Mouse (Mus musculus): ENCODE data around the gene Hectd1. TPM values are rescaled to one million over a fixed set of nuclear protein-coding genes. Genes with fewer than 3 reads are reported as not detected.
A peak's percentile ranks its signal among the peaks of the same experiment; 100 is the strongest.

Hectd1 gene
- polyA plus RNA-seq, 1 experiment from 2014 or later, result 38.9 TPM

DNA sequence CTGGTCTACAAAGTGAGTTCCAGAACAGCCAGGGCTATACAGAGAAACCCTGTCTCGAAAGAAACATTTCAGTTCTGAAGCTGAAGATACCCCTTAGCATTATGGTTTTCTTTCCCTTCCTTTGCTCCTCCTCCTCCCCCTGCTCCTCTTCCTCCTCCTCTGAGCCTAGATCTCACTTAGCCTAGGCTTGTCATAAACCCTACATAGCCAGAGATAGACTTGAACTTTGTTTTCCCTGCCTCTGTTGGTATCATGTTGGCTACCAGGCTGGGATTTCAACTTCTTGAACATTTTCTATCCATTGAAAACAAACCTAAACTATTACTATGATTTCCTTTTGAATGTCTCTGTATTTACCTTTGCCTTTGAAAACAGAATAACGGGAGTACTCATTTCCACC lies 26.5 kb upstream of the Hectd1 start:
- 94% methylated on average over 2 of the region's 2 CpGs for WGBS
- H3K9me3 ChIP-seq, result no peaks in the 10 kb centered on the region
- no peak for ATAC-seq (ENCODE audit: insufficient number of reproducible peaks, low FRiP score, low TSS enrichment, low read depth)
- H3K4me3 ChIP-seq, result no peak overlapping the region
- H3K36me3 ChIP-seq, result no peaks in the 10 kb centered on the region
- H3K4me1 ChIP-seq, result no peaks in the 10 kb centered on the region
- no peak overlapping the region for H3K4me2 ChIP-seq
- H3K9ac ChIP-seq, result no peak overlapping the region
- no peak overlapping the region for H3K27ac ChIP-seq
- H3K27me3 ChIP-seq, result no peaks in the 10 kb centered on the region

DNA sequence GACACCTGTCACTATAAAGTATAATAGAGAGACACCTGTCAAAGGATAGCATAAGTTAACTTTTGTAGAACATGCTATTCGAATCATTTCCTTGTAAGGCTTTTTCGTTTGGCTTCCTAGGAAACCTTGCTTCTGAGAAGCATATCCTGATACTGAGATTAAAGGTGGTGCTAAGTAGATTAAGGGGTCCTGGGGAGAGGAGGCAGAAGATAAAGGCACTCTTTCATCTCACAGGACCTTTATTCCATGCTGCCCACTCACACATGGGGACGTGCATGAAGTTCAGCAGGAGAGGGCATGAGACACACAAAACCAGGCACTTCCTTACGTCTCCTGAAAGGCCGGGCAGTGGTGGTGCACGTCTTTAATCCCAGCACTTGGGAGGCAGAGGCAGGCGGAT lies 26.1 kb upstream of the Hectd1 start:
- Histone ChIP-seq H3K4me3 (no peak overlapping the region), H3K9me3 (no peaks in the 10 kb centered on the region), H3K27ac (no peak overlapping the region), H3K27me3 (no peaks in the 10 kb centered on the region), H3K9ac (no peak overlapping the region), H3K4me2 (no peak overlapping the region), H3K4me1 (no peaks in the 10 kb centered on the region), H3K36me3 (no peaks in the 10 kb centered on the region)
- WGBS, result 80% methylated on average over 7 of the region's 7 CpGs
- ATAC-seq (ENCODE audit: insufficient number of reproducible peaks, low FRiP score, low TSS enrichment, low read depth), result no peak

DNA sequence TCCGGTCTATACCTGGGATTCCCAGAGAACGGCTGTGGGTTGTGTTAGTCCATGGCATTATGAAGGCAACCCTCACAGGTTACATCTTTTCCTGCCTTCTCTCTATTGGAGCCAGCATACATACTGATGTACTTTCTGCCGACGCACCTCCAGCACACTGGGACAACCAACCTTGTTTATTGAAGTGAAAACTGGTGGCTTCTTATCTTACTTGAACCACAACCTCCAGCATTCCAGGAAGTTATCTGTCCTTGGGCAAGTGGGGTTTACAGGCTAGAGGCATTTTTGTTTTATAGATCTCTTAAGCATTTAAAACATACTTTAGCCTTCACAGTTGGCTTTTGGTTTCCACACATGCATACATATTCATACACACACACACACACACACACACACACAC lies 22.3 kb upstream of the Hectd1 start:
- no peaks in the 10 kb centered on the region for H3K9me3 ChIP-seq
- no peaks in the 10 kb centered on the region for H3K36me3 ChIP-seq
- no peak overlapping the region for H3K27ac ChIP-seq
- no peak overlapping the region for H3K9ac ChIP-seq
- no peak for ATAC-seq (ENCODE audit: insufficient number of reproducible peaks, low FRiP score, low TSS enrichment, low read depth)
- H3K4me1 ChIP-seq, result no peaks in the 10 kb centered on the region
- WGBS, result 83% methylated on average over 4 of the region's 4 CpGs
- H3K27me3 ChIP-seq, result no peaks in the 10 kb centered on the region
- no peak overlapping the region for H3K4me2 ChIP-seq
- H3K4me3 ChIP-seq, result no peak overlapping the region

DNA sequence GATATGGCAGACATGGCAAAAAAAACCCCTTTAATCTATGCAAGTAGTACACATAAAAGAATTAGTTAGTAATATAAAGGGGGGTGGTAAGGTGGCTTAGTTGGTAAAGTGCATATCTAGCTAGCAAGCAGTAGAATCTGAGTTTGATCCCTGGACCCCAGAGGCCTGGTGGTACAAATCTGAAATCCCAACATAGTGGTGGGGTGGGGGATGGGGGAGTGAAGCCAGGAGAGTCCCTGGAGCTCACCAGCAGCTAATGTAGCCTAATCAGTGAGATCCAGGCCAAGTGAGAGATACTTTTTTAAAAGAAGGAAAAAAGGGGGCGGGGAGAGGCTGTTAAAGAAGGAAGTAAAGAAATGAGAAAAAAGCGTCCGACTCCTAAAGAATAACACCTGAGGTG lies 21.8 kb upstream of the Hectd1 start:
- 90% methylated on average over 3 of the region's 3 CpGs for WGBS
- H3K27me3 ChIP-seq, result no peaks in the 10 kb centered on the region
- no peak overlapping the region for H3K9ac ChIP-seq
- H3K27ac ChIP-seq, result no peak overlapping the region
- no peaks in the 10 kb centered on the region for H3K36me3 ChIP-seq
- no peaks in the 10 kb centered on the region for H3K4me1 ChIP-seq
- no peaks in the 10 kb centered on the region for H3K9me3 ChIP-seq
- H3K4me3 ChIP-seq, result no peak overlapping the region
- H3K4me2 ChIP-seq, result no peak overlapping the region
- no peak for ATAC-seq (ENCODE audit: insufficient number of reproducible peaks, low FRiP score, low TSS enrichment, low read depth)

DNA sequence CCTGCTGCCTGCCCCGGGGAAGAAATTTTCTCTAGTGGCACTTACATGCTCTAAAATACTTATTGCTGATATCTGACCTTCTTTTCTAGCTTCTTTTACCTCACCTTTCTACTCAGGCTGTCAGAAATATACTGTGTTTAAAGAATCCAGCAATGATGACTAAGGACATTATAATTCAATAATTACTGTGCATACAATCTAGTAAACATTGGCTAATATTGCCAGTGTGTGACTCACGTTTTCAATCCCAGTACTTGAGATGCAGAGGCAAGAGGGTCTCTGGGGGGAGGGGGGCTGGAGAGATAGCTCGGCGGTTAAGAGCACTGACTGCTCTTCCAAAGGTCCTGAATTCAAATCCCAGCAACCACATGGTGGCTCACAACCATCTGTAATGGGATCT lies 21.0 kb upstream of the Hectd1 start:
- H3K4me1 ChIP-seq, result no peaks in the 10 kb centered on the region
- H3K9me3 ChIP-seq, result no peaks in the 10 kb centered on the region
- no peak overlapping the region for H3K4me3 ChIP-seq
- no peak overlapping the region for H3K27ac ChIP-seq
- no peak overlapping the region for H3K9ac ChIP-seq
- 90% methylated on average over 4 of the region's 4 CpGs for WGBS
- no peak overlapping the region for H3K4me2 ChIP-seq
- ATAC-seq (ENCODE audit: insufficient number of reproducible peaks, low FRiP score, low TSS enrichment, low read depth), result no peak
- H3K36me3 ChIP-seq, result no peaks in the 10 kb centered on the region
- no peaks in the 10 kb centered on the region for H3K27me3 ChIP-seq

DNA sequence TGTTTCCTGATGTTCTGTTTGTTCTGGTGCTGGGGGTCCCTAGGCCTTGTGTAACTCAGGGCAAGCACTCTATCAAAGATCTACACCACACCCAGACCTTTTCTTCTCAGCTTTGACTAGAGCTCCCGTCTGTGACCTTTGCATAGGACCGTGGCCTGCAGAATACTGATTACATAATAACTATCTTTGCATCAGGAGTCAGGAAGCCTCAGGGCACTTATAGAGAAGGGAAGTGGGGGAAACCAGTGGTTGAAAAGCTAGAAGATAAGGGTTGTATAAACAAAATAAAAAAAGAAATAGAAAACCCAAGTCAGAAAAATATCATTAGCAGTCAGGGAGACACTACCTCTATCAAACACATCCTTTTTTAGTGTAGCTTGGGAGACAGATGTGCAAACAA lies 20.6 kb upstream of the Hectd1 start:
- Histone ChIP-seq H3K9me3 (no peaks in the 10 kb centered on the region), H3K27me3 (no peaks in the 10 kb centered on the region), H3K4me1 (no peaks in the 10 kb centered on the region), H3K27ac (no peak overlapping the region), H3K4me2 (no peak overlapping the region), H3K9ac (no peak overlapping the region), H3K4me3 (no peak overlapping the region), H3K36me3 (no peaks in the 10 kb centered on the region)
- WGBS, result 78% methylated on average over 2 of the region's 2 CpGs
- no peak for ATAC-seq (ENCODE audit: insufficient number of reproducible peaks, low FRiP score, low TSS enrichment, low read depth)

DNA sequence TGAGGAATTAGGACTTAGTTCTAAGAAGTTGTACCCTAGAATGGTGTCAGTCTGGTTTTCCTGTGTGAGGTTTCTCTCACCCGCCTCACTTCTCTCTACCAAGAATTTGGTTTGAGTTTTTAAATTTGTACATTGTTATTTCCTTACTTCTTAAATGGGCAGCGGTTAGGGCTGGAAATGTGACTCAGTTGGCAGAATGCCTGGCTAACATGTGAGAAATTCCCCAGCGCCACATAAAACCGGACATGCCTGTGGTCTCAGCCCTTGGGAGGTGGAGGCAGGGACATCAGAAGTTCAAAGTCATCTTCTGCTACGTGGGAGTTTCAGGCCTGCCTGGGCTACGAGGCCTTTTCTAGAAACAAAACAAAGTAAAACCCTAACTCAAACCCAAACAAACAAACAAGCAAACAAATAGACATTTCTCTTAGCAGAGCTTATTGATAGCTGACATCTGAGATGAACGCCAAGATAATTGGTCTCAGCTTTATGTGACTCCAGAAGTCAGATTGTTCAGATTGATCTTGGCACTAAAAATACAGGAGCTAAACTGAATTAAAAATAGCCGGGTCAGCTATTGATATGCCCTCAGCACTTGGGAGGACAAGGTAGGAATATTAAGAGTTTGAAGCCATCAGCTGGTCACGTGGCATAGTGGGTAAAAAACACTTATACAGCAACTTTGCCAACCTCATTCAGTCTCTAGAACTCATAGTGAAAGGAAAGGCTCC lies 18.8 kb upstream of the Hectd1 start:
- WGBS, result 57% methylated on average over 9 of the region's 9 CpGs
- no peaks in the 10 kb centered on the region for H3K27me3 ChIP-seq
- H3K27ac ChIP-seq, result no peak overlapping the region
- no peaks in the 10 kb centered on the region for H3K9me3 ChIP-seq
- H3K4me3 ChIP-seq, result no peak overlapping the region
- H3K4me2 ChIP-seq, result no peak overlapping the region
- no peak overlapping the region for H3K9ac ChIP-seq
- H3K36me3 ChIP-seq, result no peaks in the 10 kb centered on the region
- H3K4me1 ChIP-seq, result peaks cover 8% of the 10 kb centered on the region; the same call in 1 of the 2 replicates
- no peak for ATAC-seq (ENCODE audit: insufficient number of reproducible peaks, low FRiP score, low TSS enrichment, low read depth)

DNA sequence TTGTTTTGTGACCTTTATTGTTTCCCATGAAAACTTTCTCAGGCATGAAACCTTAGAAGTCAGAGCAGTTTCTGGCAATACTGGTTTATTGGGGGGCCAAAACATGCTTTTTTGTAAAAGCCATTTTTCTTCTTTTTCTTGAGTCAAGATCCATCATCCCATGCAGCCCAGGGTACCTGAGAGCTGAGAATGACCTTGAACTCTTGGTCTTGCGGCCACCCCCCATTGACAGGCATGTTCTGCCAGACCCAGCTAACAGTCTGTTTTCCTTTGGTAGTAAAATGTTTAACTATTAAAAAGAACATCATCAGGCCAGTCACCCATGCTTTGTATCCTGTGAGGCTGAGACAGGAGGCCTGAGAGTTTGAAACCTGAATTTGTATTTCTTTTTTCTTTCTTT lies 15.9 kb upstream of the Hectd1 start:
- peaks cover 8% of the 10 kb centered on the region; the same call in 1 of the 2 replicates for H3K4me1 ChIP-seq
- no peaks in the 10 kb centered on the region for H3K27me3 ChIP-seq
- no peak for ATAC-seq (ENCODE audit: insufficient number of reproducible peaks, low FRiP score, low TSS enrichment, low read depth)
- H3K9me3 ChIP-seq, result no peaks in the 10 kb centered on the region
- H3K27ac ChIP-seq, result no peak overlapping the region
- no peak overlapping the region for H3K9ac ChIP-seq
- peak overlapping the region; percentile 58 for H3K4me2 ChIP-seq
- WGBS, result 17% methylated on average over 1 of the region's 1 CpGs
- H3K36me3 ChIP-seq, result no peaks in the 10 kb centered on the region
- peak overlapping the region; percentile 60 for H3K4me3 ChIP-seq

DNA sequence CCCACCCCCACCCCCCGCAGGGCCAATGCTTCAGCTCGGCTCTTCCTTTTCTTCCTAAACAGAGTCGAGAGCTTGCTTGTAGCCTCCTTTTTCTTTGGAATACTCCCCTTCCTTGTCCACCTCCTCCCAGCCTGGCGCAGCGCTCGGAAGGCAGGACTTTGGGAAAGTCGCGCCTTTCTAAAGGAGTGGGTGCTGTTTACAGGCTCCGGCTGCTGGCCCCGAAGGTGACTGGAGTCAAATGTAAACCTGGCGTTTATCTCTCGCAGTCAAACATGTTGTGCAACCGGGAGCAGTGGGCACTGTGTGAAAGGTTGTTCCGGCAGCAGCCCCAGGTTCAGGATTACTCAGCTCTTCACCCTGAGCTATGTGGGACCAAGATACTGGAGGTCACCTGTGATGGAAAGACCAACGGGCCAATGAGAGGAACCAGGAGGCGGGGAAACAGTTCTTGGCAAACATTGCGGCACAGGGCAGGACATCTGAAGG lies 15.5 kb upstream of the Hectd1 start:
- under 1% methylated on average over 17 of the region's 17 CpGs for WGBS
- Histone ChIP-seq H3K4me1 (peaks cover 8% of the 10 kb centered on the region; the same call in 1 of the 2 replicates), H3K36me3 (no peaks in the 10 kb centered on the region)

DNA sequence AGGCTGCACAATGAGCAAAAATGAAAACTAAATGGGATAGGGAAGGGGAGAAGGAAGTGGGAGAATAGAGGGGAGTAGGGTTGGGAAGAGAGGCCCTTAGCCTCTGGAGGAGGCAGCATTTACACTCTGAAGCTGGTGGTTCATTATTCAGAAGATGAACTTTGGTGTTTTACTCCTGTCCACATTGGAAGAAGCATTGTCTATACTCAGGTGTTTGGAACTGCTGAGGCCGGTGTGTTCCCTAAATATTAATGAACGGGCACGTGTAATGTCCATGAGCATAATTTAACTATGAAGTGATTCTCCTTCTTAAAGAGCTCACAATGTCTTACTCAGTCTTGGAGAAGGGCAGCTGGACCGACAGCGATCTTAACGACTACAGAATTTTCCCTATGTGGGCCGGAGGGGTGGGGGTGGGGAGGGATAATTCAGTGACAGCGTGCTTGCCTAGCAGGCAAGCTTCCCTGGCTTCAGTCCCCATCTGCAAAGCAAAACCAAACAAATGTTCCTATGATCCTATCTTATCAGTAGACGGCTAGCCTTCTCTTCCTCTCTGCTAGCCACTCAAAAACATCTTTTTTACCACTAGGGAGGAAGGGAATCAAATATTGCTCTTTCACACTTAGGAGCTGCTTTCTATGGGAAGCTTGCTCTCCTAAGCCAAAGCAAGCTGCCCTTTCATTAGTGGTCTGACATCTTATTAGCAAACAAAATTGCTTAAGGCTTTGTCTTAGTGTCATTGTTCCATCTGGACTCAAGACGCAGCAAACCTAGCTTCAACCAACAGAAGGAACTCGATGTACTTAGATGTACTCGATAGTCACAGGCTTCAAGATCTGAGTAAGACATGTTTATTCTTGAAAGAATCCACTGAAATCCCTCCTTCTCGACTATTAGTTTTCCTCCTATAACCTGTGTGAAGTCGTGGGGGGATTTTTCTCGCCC lies 14.5 kb upstream of the Hectd1 start:
- peak overlapping the region; percentile 60 for H3K4me3 ChIP-seq
- no peaks in the 10 kb centered on the region for H3K27me3 ChIP-seq
- WGBS, result 40% methylated on average over 15 of the region's 15 CpGs
- no peak for ATAC-seq (ENCODE audit: insufficient number of reproducible peaks, low FRiP score, low TSS enrichment, low read depth)
- H3K36me3 ChIP-seq, result no peaks in the 10 kb centered on the region
- peak overlapping the region; percentile 84 for H3K27ac ChIP-seq
- H3K9me3 ChIP-seq, result no peaks in the 10 kb centered on the region
- 0 out of 2 replicates have a peak overlapping the region, but pooled peaks have one; percentile 51 for H3K9ac ChIP-seq
- peaks cover 8% of the 10 kb centered on the region; the same call in 1 of the 2 replicates for H3K4me1 ChIP-seq
- H3K4me2 ChIP-seq, result peak overlapping the region; percentile 58

More for the DNA sequence above, 15.5 kb upstream of the Hectd1 start:
- H3K27ac ChIP-seq, result peak overlapping the region; percentile 84
- H3K27me3 ChIP-seq, result no peaks in the 10 kb centered on the region
- H3K9ac ChIP-seq, result peak overlapping the region; percentile 51
- peak overlapping the region; percentile 58 for H3K4me2 ChIP-seq
- H3K4me3 ChIP-seq, result peak overlapping the region; percentile 60
- no peaks in the 10 kb centered on the region for H3K9me3 ChIP-seq
- peak; percentile 87 for ATAC-seq (ENCODE audit: insufficient number of reproducible peaks, low FRiP score, low TSS enrichment, low read depth)

DNA sequence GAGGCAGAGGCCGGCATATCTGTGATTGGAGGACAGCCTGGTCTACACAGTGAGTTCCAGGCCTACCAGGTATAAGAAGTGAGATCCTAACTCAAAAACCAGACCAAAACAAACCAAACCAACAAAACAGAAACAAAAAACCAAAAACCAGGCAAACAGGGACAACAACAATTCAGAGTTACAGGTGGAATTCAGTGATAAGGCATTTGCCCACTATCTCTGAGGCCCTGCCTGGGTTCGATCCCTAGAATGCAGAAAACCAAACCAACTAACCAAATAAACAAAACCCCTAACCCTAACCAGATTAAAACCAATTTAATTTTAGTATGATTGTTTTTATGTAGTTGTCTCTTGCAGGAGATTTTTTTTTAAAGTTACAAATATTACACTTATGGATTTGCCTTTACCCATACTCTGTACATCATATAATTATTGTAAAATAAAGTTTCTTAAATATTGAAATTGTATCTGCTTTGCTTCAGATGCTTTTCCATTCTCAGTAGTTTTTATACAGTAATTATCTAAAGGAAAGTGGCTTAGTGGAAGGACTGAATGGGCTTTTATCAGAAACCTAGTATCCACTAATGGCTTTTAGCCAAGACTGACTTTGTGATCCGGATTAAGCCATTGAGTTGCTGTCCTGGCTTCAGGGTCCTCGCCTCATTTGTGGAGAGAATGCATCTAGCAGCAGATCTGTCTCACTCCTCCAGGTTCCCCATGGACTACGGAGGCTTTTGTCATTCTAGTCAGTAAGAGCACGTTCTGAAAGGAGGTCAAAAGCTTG lies 12.9 kb upstream of the Hectd1 start:
- Histone ChIP-seq H3K36me3 (no peaks in the 10 kb centered on the region), H3K27ac (no peak overlapping the region), H3K27me3 (no peaks in the 10 kb centered on the region), H3K4me3 (no peak overlapping the region), H3K4me2 (no peak overlapping the region), H3K9me3 (no peaks in the 10 kb centered on the region), H3K4me1 (peaks cover 8% of the 10 kb centered on the region; the same call in 1 of the 2 replicates), H3K9ac (no peak overlapping the region)
- WGBS, result 70% methylated on average over 6 of the region's 6 CpGs
- no peak for ATAC-seq (ENCODE audit: insufficient number of reproducible peaks, low FRiP score, low TSS enrichment, low read depth)
